Mouse (Mus musculus): Measurements from ENCODE around the gene Tas2r135. TPM values are rescaled to one million over a fixed set of nuclear protein-coding genes. Genes with fewer than 3 reads are reported as not detected.

Gene Tas2r135
- polyA plus RNA-seq, 1 experiment from 2014 or later = not detected

DNA sequence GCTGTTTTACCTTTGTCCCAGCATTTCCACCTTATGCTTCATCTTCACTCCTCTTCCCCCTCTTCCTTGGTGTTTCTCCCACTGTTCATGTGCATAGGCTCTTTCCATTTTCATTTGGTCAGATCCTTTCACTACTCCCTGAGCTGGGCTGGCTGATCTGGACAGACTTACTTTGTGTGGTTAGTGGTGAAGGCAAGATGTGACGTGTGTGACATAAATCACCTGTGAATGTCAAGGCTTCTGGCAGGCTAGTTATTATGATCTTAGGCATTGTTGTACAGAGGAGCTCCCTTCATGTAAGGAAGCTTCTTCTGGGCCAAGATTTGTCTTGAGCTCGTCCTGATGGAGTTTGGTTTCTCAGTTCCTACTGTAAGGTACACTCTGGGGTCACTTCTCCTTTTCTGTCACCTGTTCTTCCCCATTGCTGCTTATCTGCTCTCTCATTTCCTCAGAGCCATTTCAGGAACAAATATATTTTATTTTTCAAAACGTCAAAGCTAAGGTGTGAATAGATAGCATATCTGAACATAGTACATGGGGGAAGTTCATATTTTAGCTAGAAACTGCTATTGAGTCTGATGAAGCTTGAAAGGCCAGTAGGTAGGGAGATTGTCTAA lies 8.1 kb upstream of the Tas2r135 start:
- Histone ChIP-seq H3K27ac (ENCODE audit: low read depth, low read length) (no peak overlapping the region), H3K4me2 (no peak overlapping the region), H3K9me3 (ENCODE audit: control insufficient read depth, low read length) (no peaks in the 10 kb centered on the region), H3K9ac (ENCODE audit: low read depth, low read length) (no peak overlapping the region), H3K27me3 (replicated peaks; ENCODE audit: control insufficient read depth, insufficient read depth, low read length) (no peaks in the 10 kb centered on the region), H3K4me1 (replicated peaks; ENCODE audit: control insufficient read depth, insufficient read depth, low read length) (no peaks in the 10 kb centered on the region), H3K4me3 (ENCODE audit: low read depth, low read length) (no peak overlapping the region), H3K36me3 (ENCODE audit: control insufficient read depth, insufficient read depth, low read length) (no peaks in the 10 kb centered on the region)
- no peak for ATAC-seq (replicated peaks; ENCODE audit: low FRiP score)
- no peak for DNase-seq (ENCODE audit: low spot score)
- WGBS = 30% methylated on average over 3 of the region's 3 CpGs

DNA sequence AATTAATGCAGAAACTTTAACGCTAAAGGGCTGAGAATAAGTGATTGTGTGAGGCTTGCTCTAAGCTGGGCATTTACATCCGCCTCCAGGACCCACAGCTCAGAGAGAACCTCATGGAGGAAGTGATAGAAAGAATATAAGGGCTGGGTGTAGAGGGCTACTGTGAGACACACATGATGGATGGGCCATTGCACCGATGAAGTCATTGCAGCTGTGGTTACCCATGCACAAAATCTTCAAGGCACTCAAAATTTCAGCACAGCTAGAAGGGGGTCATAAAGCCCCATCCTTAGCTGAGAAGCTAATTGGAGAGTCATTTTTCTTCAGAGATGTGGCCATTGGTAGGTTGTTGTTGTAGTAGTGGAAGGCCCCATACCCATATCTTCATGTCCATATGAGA lies 6.9 kb upstream of the Tas2r135 start:
- Histone ChIP-seq H3K27me3 (replicated peaks; ENCODE audit: control insufficient read depth, insufficient read depth, low read length) (no peaks in the 10 kb centered on the region), H3K9ac (ENCODE audit: low read depth, low read length) (no peak overlapping the region), H3K4me1 (replicated peaks; ENCODE audit: control insufficient read depth, insufficient read depth, low read length) (no peaks in the 10 kb centered on the region), H3K4me3 (ENCODE audit: low read depth, low read length) (no peak overlapping the region), H3K4me2 (no peak overlapping the region), H3K27ac (ENCODE audit: low read depth, low read length) (no peak overlapping the region), H3K36me3 (ENCODE audit: control insufficient read depth, insufficient read depth, low read length) (no peaks in the 10 kb centered on the region), H3K9me3 (ENCODE audit: control insufficient read depth, low read length) (no peaks in the 10 kb centered on the region)
- ATAC-seq (replicated peaks; ENCODE audit: low FRiP score) = no peak
- no peak for DNase-seq (ENCODE audit: low spot score)
- 72% methylated on average over 3 of the region's 3 CpGs for WGBS

DNA sequence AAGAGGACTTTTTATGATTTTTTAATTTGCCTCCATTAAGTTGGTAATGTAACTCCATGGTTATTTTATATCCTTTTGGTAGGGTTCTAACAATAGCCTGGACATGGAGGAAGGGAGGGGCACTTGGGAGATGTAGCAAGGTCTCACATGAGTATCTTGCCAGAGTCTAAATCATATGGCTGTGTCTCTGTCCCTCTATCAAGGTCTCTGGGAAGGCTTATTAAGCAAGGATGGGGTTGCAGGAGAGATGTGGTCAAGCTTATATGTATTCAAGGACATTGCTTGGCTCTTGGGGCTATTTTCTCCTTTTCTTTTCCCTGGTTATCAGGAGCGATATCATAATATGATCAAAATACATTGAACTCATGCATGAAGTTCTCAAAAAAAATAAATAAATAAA lies 6.2 kb upstream of the Tas2r135 start:
- H3K9me3 ChIP-seq (ENCODE audit: control insufficient read depth, low read length) = no peaks in the 10 kb centered on the region
- H3K27me3 ChIP-seq (replicated peaks; ENCODE audit: control insufficient read depth, insufficient read depth, low read length) = no peaks in the 10 kb centered on the region
- no peak overlapping the region for H3K4me3 ChIP-seq (ENCODE audit: low read depth, low read length)
- 85% methylated on average over 1 of the region's 1 CpGs for WGBS
- H3K27ac ChIP-seq (ENCODE audit: low read depth, low read length) = no peak overlapping the region
- no peaks in the 10 kb centered on the region for H3K4me1 ChIP-seq (replicated peaks; ENCODE audit: control insufficient read depth, insufficient read depth, low read length)
- no peak overlapping the region for H3K9ac ChIP-seq (ENCODE audit: low read depth, low read length)
- H3K4me2 ChIP-seq = no peak overlapping the region
- H3K36me3 ChIP-seq (ENCODE audit: control insufficient read depth, insufficient read depth, low read length) = no peaks in the 10 kb centered on the region
- ATAC-seq (replicated peaks; ENCODE audit: low FRiP score) (no peak), DNase-seq (ENCODE audit: low spot score) (no peak)

DNA sequence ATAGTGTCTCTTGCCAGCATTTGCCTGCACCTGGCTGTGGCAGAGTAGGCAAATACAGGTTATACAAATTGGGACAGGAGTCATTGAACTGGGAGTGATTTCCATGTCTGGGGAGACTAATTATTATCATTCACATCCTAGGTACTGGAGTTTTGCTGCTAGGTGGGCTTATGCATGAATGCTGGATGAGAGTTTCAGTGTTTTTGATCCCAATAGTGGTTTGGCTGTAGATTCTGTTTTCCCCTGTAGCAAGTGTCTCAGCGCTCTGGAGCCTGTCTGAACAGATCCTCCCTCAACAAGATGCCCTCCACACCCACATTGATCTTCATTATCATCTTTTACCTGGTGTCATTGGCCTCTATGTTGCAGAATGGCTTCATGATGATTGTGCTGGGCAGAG lies 5.3 kb upstream of the Tas2r135 start, which contains the start of gene Tas2r143:
TSS of gene Tas2r143 (plus strand) at position 301 of the 400 bp plus-strand sequence.
- Histone ChIP-seq H3K27ac (ENCODE audit: low read depth, low read length) (no peak within 1 kb of the TSS), H3K36me3 (ENCODE audit: control insufficient read depth, insufficient read depth, low read length) (no peaks in the 10 kb centered on the region), H3K4me1 (replicated peaks; ENCODE audit: control insufficient read depth, insufficient read depth, low read length) (no peaks in the 10 kb centered on the region), H3K9me3 (ENCODE audit: control insufficient read depth, low read length) (no peaks in the 10 kb centered on the region), H3K4me2 (no peak within 1 kb of the TSS), H3K27me3 (replicated peaks; ENCODE audit: control insufficient read depth, insufficient read depth, low read length) (no peaks in the 10 kb centered on the region), H3K9ac (ENCODE audit: low read depth, low read length) (no peak within 1 kb of the TSS), H3K4me3 (ENCODE audit: low read depth, low read length) (no peak within 1 kb of the TSS)
- WGBS = 79% methylated on average over 1 of the region's 1 CpGs
- ATAC-seq (replicated peaks; ENCODE audit: low FRiP score) = no peak
- no peak for DNase-seq (ENCODE audit: low spot score)

DNA sequence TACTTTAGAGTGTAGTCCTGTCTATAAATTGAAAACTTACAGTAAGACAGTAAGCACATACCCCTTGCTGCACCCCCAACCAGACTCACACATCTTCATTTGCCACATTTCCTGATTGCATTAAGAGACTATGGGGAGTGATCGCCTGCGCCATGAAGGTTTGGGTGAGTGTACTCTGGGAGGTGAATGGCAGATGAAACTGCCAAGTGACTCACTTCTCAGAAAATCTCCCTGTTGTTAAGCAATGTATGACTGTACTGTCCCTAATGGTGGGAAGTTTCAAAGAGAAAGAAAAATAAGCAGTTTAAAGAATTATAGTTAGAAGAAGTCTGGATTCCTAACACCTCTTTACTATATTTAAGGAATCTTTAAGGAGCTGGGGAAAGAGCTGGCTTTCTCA lies 14.2 kb downstream of the Tas2r135 start:
- H3K27ac ChIP-seq (ENCODE audit: low read depth, low read length) = no peak overlapping the region
- DNase-seq (ENCODE audit: low spot score) = no peak
- H3K36me3 ChIP-seq (ENCODE audit: control insufficient read depth, insufficient read depth, low read length) = no peaks in the 10 kb centered on the region
- H3K9ac ChIP-seq (ENCODE audit: low read depth, low read length) = no peak overlapping the region
- WGBS = 86% methylated on average over 2 of the region's 2 CpGs
- H3K9me3 ChIP-seq (ENCODE audit: control insufficient read depth, low read length) = no peaks in the 10 kb centered on the region
- no peak overlapping the region for H3K4me3 ChIP-seq (ENCODE audit: low read depth, low read length)
- H3K4me2 ChIP-seq = no peak overlapping the region
- H3K4me1 ChIP-seq (replicated peaks; ENCODE audit: control insufficient read depth, insufficient read depth, low read length) = no peaks in the 10 kb centered on the region
- ATAC-seq (replicated peaks; ENCODE audit: low FRiP score) = no peak
- no peaks in the 10 kb centered on the region for H3K27me3 ChIP-seq (replicated peaks; ENCODE audit: control insufficient read depth, insufficient read depth, low read length)

DNA sequence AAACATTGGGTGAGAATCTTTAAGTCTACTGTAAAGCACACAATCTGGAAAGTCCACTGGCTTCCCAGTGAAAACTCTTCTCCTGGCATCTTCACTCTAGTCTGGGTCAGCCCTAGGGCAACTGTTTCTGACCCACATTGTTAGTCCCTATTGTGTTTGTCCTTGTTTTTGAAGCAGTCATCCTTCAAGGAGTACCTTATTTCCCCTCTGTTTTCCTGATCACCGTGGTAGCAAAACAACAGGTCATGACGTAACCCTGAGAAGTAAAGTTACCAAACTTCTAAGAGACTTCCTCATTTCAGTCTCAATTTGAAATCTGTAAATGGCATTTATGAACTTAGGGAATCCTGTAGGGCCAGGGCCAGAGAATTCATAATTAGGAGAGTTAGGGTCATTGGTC lies 16.2 kb downstream of the Tas2r135 start:
- DNase-seq (ENCODE audit: low spot score) (no peak), ATAC-seq (replicated peaks; ENCODE audit: low FRiP score) (no peak)
- no peaks in the 10 kb centered on the region for H3K36me3 ChIP-seq (ENCODE audit: control insufficient read depth, insufficient read depth, low read length)
- H3K4me3 ChIP-seq (ENCODE audit: low read depth, low read length) = no peak overlapping the region
- no peak overlapping the region for H3K9ac ChIP-seq (ENCODE audit: low read depth, low read length)
- no peak overlapping the region for H3K27ac ChIP-seq (ENCODE audit: low read depth, low read length)
- H3K4me2 ChIP-seq = no peak overlapping the region
- H3K27me3 ChIP-seq (replicated peaks; ENCODE audit: control insufficient read depth, insufficient read depth, low read length) = no peaks in the 10 kb centered on the region
- no peaks in the 10 kb centered on the region for H3K9me3 ChIP-seq (ENCODE audit: control insufficient read depth, low read length)
- no peaks in the 10 kb centered on the region for H3K4me1 ChIP-seq (replicated peaks; ENCODE audit: control insufficient read depth, insufficient read depth, low read length)
- 59% methylated on average over 2 of the region's 2 CpGs for WGBS

DNA sequence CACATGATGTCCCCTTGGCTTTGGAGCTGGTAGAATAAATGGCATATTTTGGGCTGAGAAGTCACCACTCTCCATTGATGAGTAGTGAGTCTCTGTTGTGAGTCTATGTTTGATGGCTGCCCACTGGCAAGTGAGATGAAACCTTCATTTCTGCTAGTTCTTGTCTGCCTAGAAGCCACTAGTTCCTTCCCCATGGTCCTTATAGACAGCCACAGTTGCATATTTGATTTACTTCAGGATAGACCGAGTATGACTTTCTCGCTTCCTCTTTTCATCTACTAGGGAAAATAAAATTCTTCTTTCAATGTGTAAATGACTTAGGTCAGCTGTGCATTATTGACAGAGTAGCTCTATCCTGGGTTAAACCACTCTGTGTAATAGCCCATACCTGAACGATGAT lies 19.2 kb downstream of the Tas2r135 start:
- Histone ChIP-seq H3K9me3 (ENCODE audit: control insufficient read depth, low read length) (no peaks in the 10 kb centered on the region), H3K9ac (ENCODE audit: low read depth, low read length) (no peak overlapping the region), H3K27me3 (replicated peaks; ENCODE audit: control insufficient read depth, insufficient read depth, low read length) (no peaks in the 10 kb centered on the region), H3K4me3 (ENCODE audit: low read depth, low read length) (no peak overlapping the region), H3K27ac (ENCODE audit: low read depth, low read length) (no peak overlapping the region), H3K4me1 (replicated peaks; ENCODE audit: control insufficient read depth, insufficient read depth, low read length) (no peaks in the 10 kb centered on the region), H3K4me2 (no peak overlapping the region), H3K36me3 (ENCODE audit: control insufficient read depth, insufficient read depth, low read length) (no peaks in the 10 kb centered on the region)
- no peak for ATAC-seq (replicated peaks; ENCODE audit: low FRiP score)
- DNase-seq (ENCODE audit: low spot score) = no peak
- WGBS = 85% methylated on average over 3 of the region's 3 CpGs

DNA sequence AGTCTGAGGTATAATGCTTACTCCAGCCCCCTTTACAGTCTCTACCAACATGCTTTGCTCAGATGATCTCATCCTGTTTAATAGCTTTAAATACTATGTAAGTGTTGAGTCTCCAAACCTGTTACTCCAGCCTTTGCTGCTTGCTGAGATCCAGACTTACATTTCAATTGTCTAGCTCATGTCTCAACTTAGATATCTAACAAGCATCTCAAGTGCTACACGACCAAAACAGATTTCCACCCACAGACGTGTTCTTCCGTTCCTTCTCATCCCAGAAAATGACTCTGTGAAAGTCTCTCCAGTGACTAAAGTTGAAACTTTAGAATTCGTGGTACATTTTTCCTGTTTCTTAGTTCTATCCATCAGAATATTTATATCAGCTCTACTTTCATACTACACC lies 21.1 kb downstream of the Tas2r135 start:
- H3K4me3 ChIP-seq (ENCODE audit: low read depth, low read length) = no peak overlapping the region
- H3K27ac ChIP-seq (ENCODE audit: low read depth, low read length) = no peak overlapping the region
- 81% methylated on average over 4 of the region's 4 CpGs for WGBS
- no peaks in the 10 kb centered on the region for H3K36me3 ChIP-seq (ENCODE audit: control insufficient read depth, insufficient read depth, low read length)
- no peak for ATAC-seq (replicated peaks; ENCODE audit: low FRiP score)
- H3K4me2 ChIP-seq = no peak overlapping the region
- H3K27me3 ChIP-seq (replicated peaks; ENCODE audit: control insufficient read depth, insufficient read depth, low read length) = no peaks in the 10 kb centered on the region
- no peak overlapping the region for H3K9ac ChIP-seq (ENCODE audit: low read depth, low read length)
- DNase-seq (ENCODE audit: low spot score) = no peak
- no peaks in the 10 kb centered on the region for H3K9me3 ChIP-seq (ENCODE audit: control insufficient read depth, low read length)
- no peaks in the 10 kb centered on the region for H3K4me1 ChIP-seq (replicated peaks; ENCODE audit: control insufficient read depth, insufficient read depth, low read length)

DNA sequence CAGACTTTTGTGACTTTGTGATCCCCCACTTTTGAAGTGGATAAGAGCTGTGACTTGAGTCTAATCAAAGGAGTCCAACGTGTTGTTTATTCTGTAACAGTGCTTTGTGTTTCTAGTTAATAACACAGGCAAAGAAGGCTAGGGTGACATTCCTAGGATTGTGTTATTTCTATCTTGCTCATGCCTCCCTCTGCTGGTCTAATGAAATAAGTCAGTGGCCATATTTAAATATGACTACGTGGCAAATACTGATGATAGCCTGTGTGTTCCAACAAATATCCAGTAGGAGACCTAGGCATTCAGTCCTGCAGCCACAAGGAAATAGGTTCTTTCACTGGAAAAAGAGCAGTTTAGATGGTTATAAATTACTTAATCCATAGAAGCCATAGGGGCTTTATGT lies 28.3 kb downstream of the Tas2r135 start:
- Histone ChIP-seq H3K9me3 (ENCODE audit: control insufficient read depth, low read length) (no peaks in the 10 kb centered on the region), H3K4me1 (replicated peaks; ENCODE audit: control insufficient read depth, insufficient read depth, low read length) (no peaks in the 10 kb centered on the region), H3K27ac (ENCODE audit: low read depth, low read length) (no peak overlapping the region), H3K36me3 (ENCODE audit: control insufficient read depth, insufficient read depth, low read length) (no peaks in the 10 kb centered on the region), H3K27me3 (replicated peaks; ENCODE audit: control insufficient read depth, insufficient read depth, low read length) (no peaks in the 10 kb centered on the region), H3K9ac (ENCODE audit: low read depth, low read length) (no peak overlapping the region), H3K4me3 (ENCODE audit: low read depth, low read length) (no peak overlapping the region), H3K4me2 (no peak overlapping the region)
- DNase-seq (ENCODE audit: low spot score) = no peak
- no peak for ATAC-seq (replicated peaks; ENCODE audit: low FRiP score)
- 59% methylated on average over 2 of the region's 2 CpGs for WGBS
